Mouse (Mus musculus) limb, embryonic 12.5 days (tissue): Measurements from ENCODE around the gene Patz1. TPM values are rescaled to one million over a fixed set of nuclear protein-coding genes. Genes with fewer than 3 reads are reported as not detected.

Source experiments
- polyA plus RNA-seq: library from polyadenylated mRNA; unstranded; fragments of >200 nt; fragmentation: Nextera tagmentation; extraction: Ambion mirVana; gene quantifications from 2 replicates; pipeline ENCODE4 v1.2.1, GENCODE M21; 2016

Gene Patz1
- polyA plus RNA-seq, 1 experiment from 2014 or later, result 75.0 TPM

Other genes with a start within 250 kb of the Patz1 start
- gene Sfi1, start 95.4 kb upstream of the Patz1 start, polyA plus RNA-seq, result 14.2 and 18.9 TPM in 2 replicates
- 66.8 and 80.7 TPM in 2 replicates for gene Eif4enif1, start 86.5 kb upstream of the Patz1 start, polyA plus RNA-seq
- gene Drg1, start 22.5 kb upstream of the Patz1 start, polyA plus RNA-seq, result 216 and 228 TPM in 2 replicates
- 15.1 and 18.8 TPM in 2 replicates for gene Pik3ip1, start 41.5 kb downstream of the Patz1 start, polyA plus RNA-seq
- gene Limk2, start 120.3 kb downstream of the Patz1 start, polyA plus RNA-seq, result 58.5 and 62.3 TPM in 2 replicates
- 35.4 and 36.8 TPM in 2 replicates for gene Rnf185, start 163.5 kb downstream of the Patz1 start, polyA plus RNA-seq
- 0.45 and 0.53 TPM in 2 replicates for gene Pla2g3, start 199.4 kb downstream of the Patz1 start, polyA plus RNA-seq
- gene Inpp5j, start 215.9 kb downstream of the Patz1 start, polyA plus RNA-seq, result 0.10 TPM in 1 of 2 replicates, not detected in the other
- gene Selenom, start 225.8 kb downstream of the Patz1 start, polyA plus RNA-seq, result 79.4 and 80.2 TPM in 2 replicates